Mouse (Mus musculus) urinary bladder, adult 18-20 months (tissue): ENCODE measurements around the gene Dync1i2.

Experiments
- DNase-seq, 2 experiments: peaks; one replicate each; pipeline ENCODE4 v3.0.0; 2022; ENCODE audit warnings: low spot score in 2 of 2, mixed read lengths in 2 of 2

Gene Dync1i2

DNA sequence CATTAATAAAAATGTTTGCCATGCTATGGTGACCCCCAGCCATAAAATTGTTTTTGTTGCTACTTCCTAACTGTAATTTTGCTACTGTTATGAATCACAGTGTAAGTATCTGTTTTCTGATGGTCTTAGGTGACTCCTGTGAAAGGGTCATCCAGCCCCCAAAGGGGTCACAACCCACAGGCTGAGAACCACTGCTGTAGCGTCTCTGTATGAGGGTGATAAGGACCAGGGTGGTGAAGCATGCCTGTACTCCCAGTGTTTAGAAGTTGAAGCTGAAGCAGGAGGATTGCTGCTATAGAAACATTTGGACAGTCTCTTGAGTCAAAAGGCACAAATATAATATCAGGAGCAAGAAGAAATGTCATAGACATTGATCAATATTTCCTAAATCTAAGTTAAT, 57.8 kb downstream of the Dync1i2 start:
- DNase-seq = no peak

DNA sequence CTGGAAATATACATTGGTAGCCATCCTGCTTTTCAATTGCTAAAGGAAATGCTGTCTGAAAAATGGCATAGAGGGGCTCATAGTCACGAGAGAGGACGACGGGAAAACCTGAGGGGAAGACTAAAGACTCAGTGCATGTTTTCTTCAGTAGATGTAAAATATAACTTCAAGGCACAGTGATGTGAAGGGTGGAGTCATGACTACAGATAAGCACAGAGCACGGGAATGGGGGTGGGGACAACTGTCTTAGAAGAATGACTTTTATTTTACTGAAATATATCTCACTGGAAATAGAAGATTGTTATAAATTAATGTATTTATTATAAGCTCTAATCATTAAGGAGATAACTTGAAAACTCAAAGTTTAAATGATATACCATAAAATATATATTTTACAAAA, 58.6 kb downstream of the Dync1i2 start:
- DNase-seq = no peak

DNA sequence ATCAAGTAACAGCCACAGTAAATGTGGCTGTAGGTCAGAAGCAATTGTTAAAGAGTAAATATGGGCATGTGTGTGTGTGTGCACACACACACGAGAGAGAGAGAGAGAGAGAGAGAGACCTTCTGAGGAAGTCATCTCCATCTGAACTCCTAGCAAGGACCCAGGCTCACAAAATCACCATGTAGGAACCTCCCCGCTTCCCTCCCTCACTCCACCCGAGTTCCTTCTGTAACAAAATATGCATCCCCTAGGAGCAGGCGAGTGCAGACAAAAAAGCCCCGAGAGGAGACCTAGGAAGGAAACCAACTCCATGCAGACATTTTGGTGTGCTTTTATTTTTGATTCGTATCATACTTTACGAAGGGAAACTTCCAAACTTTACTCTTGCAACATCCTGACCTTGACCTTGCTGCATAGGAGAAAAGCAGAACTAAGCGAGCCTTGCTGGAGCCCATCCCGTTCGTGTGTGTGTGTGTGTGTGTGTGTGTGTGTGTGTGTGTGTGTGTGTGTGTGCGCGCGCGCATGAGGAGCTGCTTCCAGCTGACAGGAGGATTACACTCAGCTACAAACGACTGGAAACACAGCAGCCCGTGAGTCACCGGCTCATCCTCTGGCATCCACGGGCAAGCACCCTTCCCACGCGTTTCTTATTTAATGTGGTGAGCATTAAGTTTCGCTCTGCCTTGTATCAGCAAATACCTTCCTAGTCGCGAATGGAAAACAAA, 62.6 kb downstream of the Dync1i2 start:
- peak in 1 of 2 experiments; percentile 55 for DNase-seq

DNA sequence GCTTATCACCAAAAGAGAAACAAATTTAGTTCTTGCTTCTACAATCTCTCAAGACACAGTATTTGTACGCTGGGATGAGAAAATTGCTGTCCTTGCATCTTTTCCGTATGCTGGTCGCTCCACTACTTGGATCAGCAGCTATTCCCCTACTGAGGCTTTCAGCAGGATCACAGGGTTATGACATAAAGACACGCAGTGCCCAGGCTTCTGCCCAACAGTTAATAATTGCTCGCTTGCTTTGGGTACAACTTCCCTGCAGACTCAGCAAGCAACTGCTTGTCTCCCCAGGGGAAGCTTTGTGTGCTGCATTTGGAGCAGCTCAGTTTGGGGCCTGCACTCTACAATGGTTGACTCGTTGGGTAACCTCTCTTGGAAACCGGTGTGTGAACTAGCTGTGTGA, 64.2 kb downstream of the Dync1i2 start:
- no peak for DNase-seq

DNA sequence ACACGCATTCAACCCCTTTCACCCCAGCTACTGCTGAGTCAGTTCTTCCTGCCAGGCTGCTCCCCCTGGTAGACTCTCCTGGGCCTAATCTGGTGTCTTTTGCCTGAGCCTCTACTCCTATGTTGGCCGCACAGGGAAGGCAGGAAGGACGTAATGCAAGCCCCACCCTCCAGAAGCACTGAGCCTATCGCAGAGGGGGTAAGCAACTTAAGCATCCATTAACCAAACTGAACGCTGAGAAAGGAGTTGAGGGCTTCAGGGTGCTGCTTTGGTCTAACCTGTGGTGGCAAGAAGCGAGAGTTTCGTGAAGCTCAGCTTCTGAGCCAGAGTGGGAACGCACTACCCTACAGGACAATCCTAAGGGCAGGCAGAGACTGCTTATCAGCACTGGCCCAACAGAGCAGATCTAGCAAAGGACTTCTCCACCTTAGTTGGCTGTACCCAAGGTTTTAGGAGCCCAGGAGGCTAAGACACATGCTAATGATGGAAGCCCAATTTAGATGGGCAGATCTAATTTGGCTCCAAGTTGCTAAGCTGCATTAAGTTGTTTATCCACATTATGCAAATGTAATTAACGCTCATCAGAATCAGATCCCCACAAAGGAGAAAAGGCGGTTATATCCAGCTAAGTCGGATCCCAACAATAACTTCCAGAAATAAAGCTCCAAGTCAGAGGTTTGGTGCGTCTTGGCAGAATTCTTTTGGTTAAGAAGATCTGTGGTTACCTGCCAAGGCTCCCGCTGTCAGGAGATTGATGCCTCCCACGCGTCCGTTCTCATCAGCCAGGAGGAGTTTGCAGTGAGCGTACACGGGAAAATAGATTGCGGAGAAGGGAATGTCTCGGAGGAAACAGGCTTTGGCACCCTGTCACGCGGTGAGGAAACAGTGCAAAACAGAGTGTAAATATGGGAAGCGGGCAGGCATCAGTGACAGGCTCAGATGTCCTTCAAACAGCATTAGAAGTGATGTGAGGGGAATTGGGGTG, 67.6 kb downstream of the Dync1i2 start:
- DNase-seq = peak in 1 of 2 experiments; percentile 21

DNA sequence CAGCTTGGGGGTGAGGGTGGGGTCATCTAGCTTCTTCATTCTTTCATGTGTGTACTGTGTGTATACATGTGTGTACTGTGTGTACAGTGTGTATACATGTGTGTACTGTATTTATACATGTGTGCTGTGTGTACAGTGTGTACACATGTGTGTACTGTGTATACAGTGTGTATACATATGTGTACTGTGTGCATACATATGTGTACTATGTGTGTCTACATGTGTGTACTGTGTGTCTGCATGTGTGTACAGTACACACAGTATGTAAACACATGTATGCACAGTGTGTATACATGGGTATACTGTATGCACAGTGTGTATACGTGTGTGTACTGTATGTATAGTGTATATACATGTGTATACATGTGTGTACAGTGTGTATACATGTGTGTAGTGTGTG, 70.5 kb downstream of the Dync1i2 start:
- no peak for DNase-seq

DNA sequence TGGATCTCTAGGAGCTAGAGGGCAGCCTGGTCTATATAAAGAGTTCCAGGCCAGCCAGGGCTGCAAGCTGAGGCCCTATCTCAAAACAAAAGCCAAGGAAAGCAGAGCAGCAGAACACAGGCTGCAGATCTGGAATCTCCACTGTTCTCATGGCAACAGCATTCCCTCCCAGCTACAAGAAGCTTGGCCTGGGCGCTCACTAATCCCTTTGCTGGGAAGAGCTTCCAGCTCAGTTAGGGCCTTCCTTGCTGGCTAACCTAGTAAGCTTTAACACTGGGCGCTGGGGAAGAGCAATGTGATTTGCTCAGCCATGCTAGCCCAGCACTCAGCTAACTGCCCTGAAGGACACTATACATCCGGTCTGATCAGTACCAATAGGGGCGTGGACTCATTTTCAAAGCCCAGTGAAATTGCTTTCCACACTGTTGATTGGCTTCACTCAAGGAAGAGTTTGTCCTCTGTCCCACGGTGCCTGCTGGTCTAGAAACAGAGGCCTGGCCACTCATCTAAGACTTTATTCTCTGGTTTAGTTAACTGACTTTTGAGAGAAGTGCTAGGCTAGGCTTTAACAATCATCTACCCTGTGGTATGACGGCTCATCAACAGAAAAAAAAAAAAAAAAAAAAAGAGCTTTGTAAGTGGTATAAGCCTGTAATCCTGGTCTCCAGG, 78.7 kb downstream of the Dync1i2 start:
- peak in 1 of 2 experiments; percentile 33 for DNase-seq

DNA sequence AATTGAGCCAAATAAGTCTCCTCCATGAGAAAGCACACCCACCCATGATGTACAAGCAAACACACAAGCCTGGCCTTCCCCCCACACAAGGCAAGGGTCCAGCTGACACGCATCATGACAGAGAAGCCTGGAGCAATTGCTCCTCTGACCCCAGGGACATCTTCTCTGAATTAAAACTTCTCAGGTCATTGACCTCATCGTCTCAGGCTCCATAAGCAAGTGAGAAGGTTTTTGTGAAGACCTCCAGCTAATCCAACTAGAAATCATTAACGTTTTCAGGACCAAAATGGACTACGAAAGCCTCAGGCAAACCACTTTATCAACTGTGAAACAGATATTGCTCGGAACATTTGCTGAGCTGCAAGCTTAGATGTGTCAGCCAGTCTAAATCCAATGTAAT, 80.1 kb downstream of the Dync1i2 start:
- DNase-seq = no peak

DNA sequence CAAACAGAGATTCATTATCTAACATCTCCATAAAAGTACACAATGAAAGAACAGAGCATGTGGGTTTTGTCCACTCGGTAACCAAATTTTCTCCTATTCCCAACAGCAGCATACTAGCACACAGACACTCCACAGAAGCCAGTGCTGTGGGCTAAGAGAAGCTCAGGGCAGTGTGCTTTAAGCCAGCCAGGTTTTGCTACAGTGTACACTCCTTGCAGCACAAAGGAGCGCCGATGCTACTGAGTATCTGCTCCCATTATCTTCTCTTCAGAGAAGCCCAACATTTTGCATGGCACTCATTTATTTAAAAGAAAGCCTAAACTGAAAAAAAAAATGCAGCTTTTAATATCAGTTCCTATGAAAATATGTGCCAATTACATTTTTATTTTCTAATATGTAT, 82.5 kb downstream of the Dync1i2 start:
- no peak for DNase-seq

DNA sequence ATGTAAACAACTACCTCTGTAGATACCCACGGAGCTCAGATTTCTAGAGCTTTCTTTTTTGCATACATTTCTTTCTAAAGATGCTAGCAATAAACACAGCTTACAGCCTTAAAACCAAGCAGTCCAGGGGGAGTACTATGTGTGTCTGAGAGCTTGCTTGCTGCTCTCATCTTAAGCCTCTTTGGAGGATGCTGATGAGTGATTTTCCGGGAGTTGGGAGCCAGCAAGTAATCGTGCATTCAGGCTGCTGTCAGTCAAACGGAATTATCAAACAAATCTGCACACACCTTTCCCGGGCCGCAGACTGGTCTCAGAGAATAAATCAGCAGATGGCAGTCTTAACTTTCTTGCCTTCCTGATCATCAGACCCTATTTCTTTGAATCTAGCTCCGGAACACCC, 83.0 kb downstream of the Dync1i2 start:
- DNase-seq = no peak

DNA sequence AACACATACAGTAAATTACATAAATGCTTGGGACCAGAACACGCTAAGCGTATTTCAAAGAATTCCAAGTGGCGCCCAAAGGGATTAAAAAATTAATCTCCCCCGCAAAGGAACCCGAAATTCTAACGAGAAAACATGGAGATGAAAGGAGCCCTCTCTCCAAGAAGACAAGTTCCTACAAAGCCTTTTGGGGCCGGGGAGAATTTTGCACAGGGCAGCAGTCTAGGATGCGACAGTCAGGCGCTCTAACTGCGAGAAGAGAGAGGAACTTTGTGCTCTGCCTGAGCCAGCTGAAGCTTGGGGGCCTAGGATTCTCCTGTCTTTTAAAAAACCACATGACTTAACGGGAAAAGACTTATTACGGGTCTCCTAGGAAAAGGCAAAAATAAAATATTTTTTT, 84.3 kb downstream of the Dync1i2 start:
- DNase-seq = no peak

DNA sequence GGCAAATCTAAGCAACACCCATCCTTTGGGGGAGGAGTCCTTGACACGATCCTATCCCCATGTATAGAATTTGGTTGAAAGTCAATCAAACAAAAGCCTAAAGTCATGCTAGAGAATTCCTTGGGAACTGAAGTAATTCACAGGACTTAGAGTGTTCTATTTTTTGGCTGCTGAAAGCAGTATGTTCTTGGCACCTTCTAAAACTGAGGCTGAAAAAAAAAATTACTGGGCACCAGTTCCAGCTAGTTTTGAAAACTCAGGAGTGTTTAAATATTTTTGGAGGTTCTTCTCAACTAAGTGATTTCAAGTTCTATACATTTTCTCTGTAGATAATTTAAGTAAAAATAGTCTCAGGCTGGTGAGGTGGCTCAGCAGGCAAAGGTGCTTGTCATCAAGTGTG, 86.0 kb downstream of the Dync1i2 start:
- DNase-seq = no peak

DNA sequence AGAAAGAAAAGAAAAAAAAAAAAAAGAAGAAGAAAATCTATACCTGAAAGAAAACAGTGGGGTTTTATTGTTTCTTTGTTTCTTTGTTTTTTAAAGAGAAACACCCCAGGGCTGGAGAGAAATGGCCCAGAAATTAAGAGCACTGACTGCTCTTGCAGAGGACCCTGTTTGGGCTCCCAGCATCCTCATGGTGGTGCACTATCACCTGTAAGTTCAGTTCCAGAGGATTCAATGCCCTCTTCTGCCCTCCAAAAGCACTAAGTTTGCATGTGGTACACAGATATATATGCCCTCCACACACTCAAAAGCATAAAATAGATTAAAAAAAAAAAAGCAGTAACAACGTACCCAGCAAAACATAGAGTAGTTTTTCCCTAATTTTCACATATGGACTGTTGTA, 87.2 kb downstream of the Dync1i2 start:
- DNase-seq = no peak

DNA sequence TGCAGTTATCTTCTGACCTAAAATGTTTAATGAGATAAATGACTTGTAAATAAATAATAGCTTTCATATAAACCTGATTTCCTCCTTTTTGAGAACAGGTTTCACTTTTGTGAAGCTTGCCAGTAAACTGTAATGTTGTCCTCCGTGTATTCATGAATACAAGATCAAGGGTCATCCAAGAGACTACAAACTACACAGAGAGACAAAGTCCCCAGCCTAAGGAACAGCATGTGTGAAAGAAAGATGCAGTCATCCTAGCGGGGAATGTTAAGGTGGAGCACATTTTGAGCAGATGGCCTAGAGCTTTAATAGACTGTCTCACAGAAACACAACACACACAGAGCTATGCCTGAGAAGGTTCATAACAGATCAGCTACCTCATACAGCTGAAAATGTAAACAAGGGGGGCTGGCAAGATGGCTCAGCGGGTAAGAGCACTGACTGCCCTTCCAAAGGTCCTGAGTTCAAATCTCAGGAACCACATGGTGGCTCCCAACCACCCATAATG, 90.7 kb downstream of the Dync1i2 start:
- DNase-seq = no peak

DNA sequence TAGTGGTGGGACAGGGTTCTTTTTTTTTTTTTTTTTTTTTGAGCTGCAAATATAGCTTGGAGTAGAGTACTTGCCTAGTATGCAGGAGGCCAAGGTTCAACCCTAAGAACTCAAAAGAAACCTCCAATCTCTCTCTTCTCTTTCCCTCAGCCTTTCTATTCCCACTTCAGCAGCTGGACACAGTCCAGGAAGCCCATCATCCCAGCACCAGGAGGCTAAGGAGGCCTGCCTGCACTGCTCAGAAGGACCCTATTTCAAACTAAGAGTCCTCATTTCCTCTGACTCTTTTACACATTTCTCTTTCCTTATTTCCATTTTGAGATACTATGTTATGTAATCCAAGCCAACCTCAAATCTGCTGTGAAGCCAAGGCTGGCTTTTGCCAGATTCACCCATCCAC, 91.7 kb downstream of the Dync1i2 start:
- no peak for DNase-seq

DNA sequence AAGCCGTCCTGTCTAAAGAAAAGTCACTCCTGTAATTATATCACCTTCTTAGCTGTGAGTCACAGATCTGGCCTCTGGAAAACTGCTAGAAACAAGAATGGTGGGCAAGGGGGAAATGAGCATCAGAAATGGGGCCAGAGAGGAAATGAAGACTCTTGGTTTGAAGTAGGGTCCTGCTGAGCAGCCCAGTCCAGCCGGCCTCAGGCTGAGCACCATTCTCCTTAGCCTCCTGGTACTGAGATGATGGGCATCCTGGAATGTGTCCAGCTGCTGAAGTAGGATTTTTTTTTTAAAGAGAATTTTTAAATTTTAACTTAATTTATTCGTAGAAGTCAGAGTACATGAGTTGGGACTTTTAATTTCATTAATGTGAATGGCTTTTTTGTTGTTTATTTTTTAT, 93.3 kb downstream of the Dync1i2 start:
- no peak for DNase-seq

DNA sequence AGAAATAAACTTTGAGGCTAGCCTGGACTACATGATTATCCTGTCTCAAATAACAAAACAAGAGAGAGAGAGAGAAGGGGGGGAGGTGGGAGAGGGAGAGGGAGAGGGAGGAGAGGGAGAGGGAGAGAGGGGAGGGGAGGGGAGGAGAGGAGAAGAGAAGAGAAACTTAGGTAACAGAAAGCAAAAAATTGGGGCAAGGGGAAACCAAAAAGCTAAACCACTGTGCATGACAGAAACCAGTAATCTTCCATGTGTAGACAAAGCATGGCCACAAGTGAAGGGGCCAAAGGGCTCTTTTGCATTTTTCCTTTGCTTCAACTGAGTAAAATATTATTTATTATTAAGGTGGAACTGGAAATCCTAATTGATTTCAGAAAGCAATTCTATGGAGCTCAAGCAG, 94.9 kb downstream of the Dync1i2 start:
- no peak for DNase-seq

DNA sequence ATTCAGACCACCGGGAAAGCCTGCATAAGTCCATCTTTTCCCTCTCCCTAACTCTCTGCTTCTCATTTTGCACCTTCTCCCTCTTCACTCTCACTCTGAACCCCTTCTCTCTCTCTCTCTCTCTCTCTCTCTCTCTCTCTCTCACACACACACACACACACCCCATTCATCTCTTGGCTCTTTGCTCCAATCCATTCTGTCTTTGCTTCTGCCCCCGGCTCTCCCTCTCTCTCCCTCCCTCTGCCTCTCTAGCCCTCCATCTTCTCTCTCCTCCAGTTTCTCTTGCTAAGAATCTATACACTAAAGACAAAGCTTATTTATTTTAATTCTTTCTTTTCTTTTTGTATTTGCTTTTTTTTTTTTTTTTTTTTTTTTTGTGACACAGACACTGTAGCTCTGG, 98.2 kb downstream of the Dync1i2 start:
- no peak for DNase-seq

DNA sequence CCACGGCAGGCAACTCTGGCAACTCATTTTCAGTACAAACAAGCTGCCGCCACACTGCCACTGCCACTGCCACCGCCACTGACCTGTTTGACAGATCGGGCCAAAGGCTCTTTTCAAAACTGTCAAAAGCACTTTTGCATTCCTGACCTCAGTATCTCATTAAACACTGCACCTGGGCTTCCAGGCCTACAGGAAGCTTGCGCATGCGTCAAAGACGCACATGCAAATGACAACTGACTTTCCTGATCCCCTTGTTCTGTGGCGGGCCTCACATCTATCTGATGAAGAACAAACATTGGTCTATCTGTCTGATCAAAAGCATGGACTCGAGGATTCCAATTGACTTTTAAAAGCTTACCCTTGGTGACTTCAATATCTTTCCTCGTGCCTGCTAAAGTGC, 100.6 kb downstream of the Dync1i2 start:
- DNase-seq = no peak
